Mouse (Mus musculus) stomach, embryonic 14.5 days (tissue): ENCODE measurements around the gene Mum1. TPM values are rescaled to one million over a fixed set of nuclear protein-coding genes. Genes with fewer than 3 reads are reported as not detected.

Source experiments
- ATAC-seq: fragments of 200-750 bp; cut with Nextera tagmentation; 2 replicates; pipeline ENCODE4 v1.8.0; 2017; ENCODE audit warnings: low read depth, moderate TSS enrichment; ENCODE audit not compliant: insufficient number of reproducible peaks, insufficient read depth, low FRiP score
- H3K27ac ChIP-seq: fragments of 300-500 bp; sonication (generic); 2 replicates; pipeline ENCODE4 v1.5.1; 2014; ENCODE audit warnings: mild to moderate bottlenecking, low read length, moderate library complexity, mixed read lengths
- H3K27me3 ChIP-seq: fragments of 300-500 bp; sonication (generic); 2 replicates; pipeline ENCODE4 v1.6.1; 2014; ENCODE audit warnings: low read length, control low read depth, mixed read lengths; ENCODE audit not compliant: control insufficient read depth, insufficient read depth
- H3K36me3 ChIP-seq: fragments of 300-500 bp; sonication (generic); 2 replicates; pipeline ENCODE4 v1.6.1; 2014; ENCODE audit warnings: mild to moderate bottlenecking, control low read depth, low read length, moderate library complexity, mixed read lengths; ENCODE audit not compliant: control insufficient read depth, insufficient read depth
- H3K4me1 ChIP-seq: fragments of 300-500 bp; sonication (generic); 2 replicates; pipeline ENCODE4 v1.6.1; 2014; ENCODE audit warnings: low read length, control low read depth, mixed read lengths; ENCODE audit not compliant: control insufficient read depth, insufficient read depth
- H3K4me2 ChIP-seq: fragments of 300-500 bp; sonication (generic); replicated peaks from 2 replicates; pipeline ENCODE4 v1.6.1; 2014; ENCODE audit warnings: low read depth, low read length, control low read depth
- H3K4me3 ChIP-seq: fragments of 300-500 bp; sonication (generic); 2 replicates; pipeline ENCODE4 v1.5.1; 2014; ENCODE audit warnings: low read depth, low read length, control low read depth
- H3K9ac ChIP-seq: fragments of 300-500 bp; sonication (generic); replicated peaks from 2 replicates; pipeline ENCODE4 v1.6.1; 2014; ENCODE audit warnings: low read depth, mild to moderate bottlenecking, control low read depth, low read length, moderate library complexity, mixed read lengths
- H3K9me3 ChIP-seq: fragments of 300-500 bp; sonication (generic); 2 replicates; pipeline ENCODE4 v1.6.1; 2016; ENCODE audit warnings: low read depth, low read length, control low read depth; ENCODE audit not compliant: control insufficient read depth
- WGBS: fragments of 180-500 bp; shearing (Covaris S2); extraction: QIAGEN DNeasy Blood & Tissue Kit; methylation state at CpG from one replicate; pipeline ENCODE4 v1.1.7; 2014; 5-methylcytosine and 5-hydroxymethylcytosine counted together
- polyA plus RNA-seq: library from polyadenylated mRNA; unstranded; fragments of >200 nt; fragmentation: Nextera tagmentation; extraction: Ambion mirVana; gene quantifications from 2 replicates; pipeline ENCODE4 v1.2.1, GENCODE M21; 2014

Mum1 gene
- polyA plus RNA-seq, 1 experiment from 2014 or later: 65.6 TPM

DNA sequence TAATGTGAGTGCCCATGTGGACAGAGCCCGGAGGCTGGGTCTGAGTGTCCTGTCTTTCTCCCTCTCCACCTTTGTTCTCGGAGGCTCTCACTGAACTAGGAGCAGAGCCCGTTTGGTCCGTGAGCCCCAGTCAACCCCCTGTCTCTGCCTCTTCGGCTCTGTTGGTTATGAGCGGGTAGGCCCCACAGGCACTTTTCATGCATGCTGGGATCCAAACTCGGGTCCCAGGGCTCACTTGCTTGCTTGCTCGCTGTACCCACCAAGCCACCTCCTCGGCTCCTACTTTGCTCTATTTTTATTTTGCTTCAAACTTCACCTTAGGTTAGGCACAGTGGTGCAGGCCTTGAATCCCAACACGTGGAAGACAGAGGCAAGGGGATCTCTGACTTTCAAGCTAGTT lies 38.5 kb upstream of the Mum1 start:
- Histone ChIP-seq H3K4me2 (no peak overlapping the region), H3K36me3 (peaks cover 17% of the 10 kb centered on the region; the same call in 1 of the 2 replicates), H3K4me1 (peaks cover 10% of the 10 kb centered on the region; the same call in 1 of the 2 replicates), H3K9me3 (no peaks in the 10 kb centered on the region), H3K27me3 (peaks cover 14% of the 10 kb centered on the region), H3K9ac (no peak overlapping the region), H3K4me3 (no peak overlapping the region), H3K27ac (no peak overlapping the region)
- no peak for ATAC-seq
- whole genome bisulfite sequencing: 92% methylated on average over 10 of the region's 10 CpGs

DNA sequence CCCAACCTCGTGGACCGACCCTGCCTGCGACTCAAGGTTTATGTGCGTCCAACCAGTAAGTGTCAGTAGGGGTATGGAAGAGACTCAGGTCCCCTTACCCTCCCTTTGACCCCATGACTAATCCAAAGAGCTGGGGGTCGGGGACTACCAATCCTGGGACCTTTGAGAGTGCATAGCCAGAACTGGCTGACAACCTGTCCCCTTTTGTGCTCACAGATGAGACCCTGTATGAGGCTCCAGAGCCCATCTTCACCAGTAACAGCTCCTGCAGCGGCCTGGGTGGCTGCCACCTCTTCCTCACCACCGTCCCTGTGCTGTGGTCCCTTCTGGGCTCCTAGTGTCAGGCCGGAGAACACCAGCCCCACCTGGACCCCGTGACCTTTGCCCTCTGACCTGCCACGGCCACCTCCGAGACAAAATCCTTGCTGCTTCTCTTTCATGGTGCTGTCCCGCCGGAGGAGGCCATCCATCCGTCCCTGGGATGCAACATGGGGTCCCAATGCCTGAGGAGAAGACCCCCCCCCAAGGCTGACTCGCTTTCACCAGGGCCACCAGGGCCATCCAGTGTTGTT lies 37.7 kb upstream of the Mum1 start:
- Histone ChIP-seq H3K9me3 (no peaks in the 10 kb centered on the region), H3K4me3 (no peak overlapping the region), H3K36me3 (peaks cover 17% of the 10 kb centered on the region; the same call in 1 of the 2 replicates), H3K4me2 (no peak overlapping the region), H3K9ac (no peak overlapping the region), H3K27me3 (peaks cover 14% of the 10 kb centered on the region), H3K4me1 (peaks cover 10% of the 10 kb centered on the region; the same call in 1 of the 2 replicates), H3K27ac (no peak overlapping the region)
- ATAC-seq: no peak
- WGBS: 78% methylated on average over 15 of the region's 15 CpGs

DNA sequence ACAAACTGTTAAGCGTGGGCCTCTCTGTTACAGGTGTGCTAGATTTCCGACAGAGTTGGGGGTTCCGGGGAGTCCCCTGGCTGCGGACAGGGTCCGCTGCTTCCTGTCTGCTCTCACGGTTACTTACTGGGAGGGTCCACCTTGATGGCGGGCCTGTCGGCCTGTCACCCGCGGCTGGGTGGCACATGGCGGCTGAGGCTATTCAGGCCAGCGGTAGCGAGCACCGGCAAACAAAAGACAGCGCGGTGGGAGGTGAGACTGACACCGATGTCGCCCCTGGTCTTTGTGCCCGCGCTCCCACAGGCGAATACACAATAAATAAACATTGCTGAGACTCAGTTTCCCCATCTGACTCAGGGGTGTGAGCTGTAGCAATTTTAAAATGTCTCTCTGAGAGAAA lies 36.2 kb upstream of the Mum1 start:
- ATAC-seq: no peak
- peak overlapping the region; percentile 37 for H3K4me3 ChIP-seq
- H3K27ac ChIP-seq: no peak overlapping the region
- peaks cover 14% of the 10 kb centered on the region for H3K27me3 ChIP-seq
- H3K4me2 ChIP-seq: peak overlapping the region; percentile 61
- peaks cover 10% of the 10 kb centered on the region; the same call in 1 of the 2 replicates for H3K4me1 ChIP-seq
- no peaks in the 10 kb centered on the region for H3K9me3 ChIP-seq
- peaks cover 17% of the 10 kb centered on the region; the same call in 1 of the 2 replicates for H3K36me3 ChIP-seq
- H3K9ac ChIP-seq: peak overlapping the region; percentile 30; the same call in 1 of the 2 replicates
- 14% methylated on average over 21 of the region's 21 CpGs for WGBS

DNA sequence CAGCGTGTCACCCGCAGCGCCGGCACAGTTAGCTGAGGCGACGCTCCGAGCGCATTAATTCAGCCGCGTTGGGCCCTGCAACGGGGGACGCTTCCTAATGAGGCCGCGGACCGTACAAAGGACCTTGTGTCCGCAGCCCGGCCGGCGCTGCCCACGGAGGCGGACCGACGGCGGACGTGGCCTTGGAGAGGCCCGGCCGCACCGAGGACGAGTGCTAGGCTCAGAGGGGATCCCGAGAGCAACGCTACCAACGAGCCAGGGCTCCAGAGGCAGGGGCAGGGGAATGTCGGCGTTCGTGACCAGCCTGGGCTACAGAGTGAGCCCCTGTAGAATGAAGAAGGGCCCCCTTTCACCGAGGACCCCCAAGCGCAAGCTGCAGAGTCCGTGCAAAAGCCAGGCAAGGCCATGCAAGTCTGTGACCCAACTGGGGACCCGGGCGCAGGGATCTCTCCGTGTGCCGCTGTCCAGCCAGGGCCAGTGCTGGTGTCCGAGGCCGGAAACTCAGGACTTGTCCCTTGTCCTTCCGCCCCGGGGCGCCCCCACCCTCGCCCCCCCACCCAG lies 35.7 kb upstream of the Mum1 start:
- peaks cover 14% of the 10 kb centered on the region for H3K27me3 ChIP-seq

DNA sequence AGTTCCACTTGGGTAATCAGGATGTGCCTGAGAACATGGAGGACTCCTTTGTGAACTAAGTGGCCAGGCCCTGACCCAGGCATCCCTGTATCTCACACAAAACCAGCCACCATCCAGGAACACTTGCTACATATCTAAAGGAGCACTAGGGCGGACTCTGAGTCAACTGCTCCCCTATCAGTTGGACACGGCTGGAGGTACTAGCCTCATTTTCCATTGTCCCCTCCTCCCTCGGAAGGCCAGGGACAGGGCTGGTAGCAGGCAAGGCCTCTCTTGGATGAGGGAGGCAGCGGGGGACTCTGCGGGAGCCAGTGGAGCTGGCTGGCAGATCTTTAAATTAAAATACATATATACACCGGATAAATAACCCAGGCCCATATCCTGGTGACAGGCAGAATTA lies 32.3 kb upstream of the Mum1 start:
- no peak for ATAC-seq
- no peaks in the 10 kb centered on the region for H3K9me3 ChIP-seq
- 74% methylated on average over 6 of the region's 6 CpGs for WGBS
- no peak overlapping the region for H3K9ac ChIP-seq
- H3K4me1 ChIP-seq: peaks cover 10% of the 10 kb centered on the region; the same call in 1 of the 2 replicates
- H3K27ac ChIP-seq: no peak overlapping the region
- H3K36me3 ChIP-seq: no peaks in the 10 kb centered on the region
- peaks cover 14% of the 10 kb centered on the region for H3K27me3 ChIP-seq
- H3K4me2 ChIP-seq: no peak overlapping the region
- no peak overlapping the region for H3K4me3 ChIP-seq

More for the DNA sequence above, 35.7 kb upstream of the Mum1 start:
- no peaks in the 10 kb centered on the region for H3K9me3 ChIP-seq
- WGBS: under 1% methylated on average over 46 of the region's 48 CpGs
- H3K4me1 ChIP-seq: peaks cover 10% of the 10 kb centered on the region; the same call in 1 of the 2 replicates
- peak overlapping the region; percentile 61 for H3K4me2 ChIP-seq
- H3K9ac ChIP-seq: peak overlapping the region; percentile 30; the same call in 1 of the 2 replicates
- H3K4me3 ChIP-seq: peak overlapping the region; percentile 37
- peak; percentile 20; the same call in 1 of the 2 replicates for ATAC-seq
- no peak overlapping the region for H3K27ac ChIP-seq
- H3K36me3 ChIP-seq: peaks cover 17% of the 10 kb centered on the region; the same call in 1 of the 2 replicates

DNA sequence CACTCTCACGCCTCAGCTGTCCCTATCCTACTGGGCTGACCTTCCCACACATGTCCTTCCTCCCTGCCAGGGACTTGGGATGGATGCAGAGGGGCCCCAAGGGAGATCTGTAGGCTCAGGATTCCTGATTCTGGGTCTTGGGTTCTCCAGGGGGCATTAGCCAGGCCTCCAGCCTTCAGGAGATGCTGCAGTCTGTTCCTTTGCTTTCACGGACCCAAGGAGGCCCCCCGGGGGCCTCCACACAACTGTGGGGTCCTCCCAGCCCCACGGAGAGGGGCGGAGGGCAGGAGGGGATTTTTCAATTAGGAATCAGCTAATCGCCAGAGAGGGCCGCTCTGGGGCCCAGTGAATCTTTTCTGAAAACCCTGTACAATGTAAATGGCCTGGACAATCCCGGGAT lies 31.8 kb upstream of the Mum1 start:
- Histone ChIP-seq H3K36me3 (no peaks in the 10 kb centered on the region), H3K27me3 (peaks cover 14% of the 10 kb centered on the region), H3K4me2 (no peak overlapping the region), H3K4me3 (no peak overlapping the region), H3K9me3 (no peaks in the 10 kb centered on the region), H3K9ac (no peak overlapping the region), H3K4me1 (peaks cover 10% of the 10 kb centered on the region; the same call in 1 of the 2 replicates), H3K27ac (no peak overlapping the region)
- WGBS: 65% methylated on average over 8 of the region's 8 CpGs
- no peak for ATAC-seq

DNA sequence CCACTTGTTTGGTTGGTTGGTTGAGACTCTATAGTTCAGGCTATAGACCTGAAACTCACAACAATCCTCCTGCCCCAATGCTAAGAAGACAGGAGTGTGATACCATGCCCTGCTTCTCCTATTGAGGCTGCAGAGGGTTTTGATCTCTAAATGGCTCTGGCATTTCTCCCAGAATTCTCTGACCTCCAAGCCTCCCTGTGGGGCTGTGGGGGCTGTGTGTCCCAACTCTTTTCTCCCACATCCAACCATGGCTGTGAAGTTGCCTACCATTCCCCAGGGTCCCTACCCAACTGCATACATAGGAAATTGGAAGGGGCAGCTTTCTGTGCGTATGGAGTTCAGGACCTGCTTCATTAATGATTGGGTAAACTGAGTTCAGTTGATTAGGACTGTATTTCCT lies 30.1 kb upstream of the Mum1 start:
- 0 out of 2 replicates have a peak, but pooled peaks cover 3% of the 10 kb centered on the region for H3K27me3 ChIP-seq
- 100% methylated on average over 1 of the region's 1 CpGs for whole genome bisulfite sequencing
- H3K4me1 ChIP-seq: no peaks in the 10 kb centered on the region
- no peaks in the 10 kb centered on the region for H3K9me3 ChIP-seq
- no peaks in the 10 kb centered on the region for H3K36me3 ChIP-seq
- H3K27ac ChIP-seq: no peak overlapping the region
- no peak overlapping the region for H3K9ac ChIP-seq
- H3K4me2 ChIP-seq: no peak overlapping the region
- no peak overlapping the region for H3K4me3 ChIP-seq
- no peak for ATAC-seq

DNA sequence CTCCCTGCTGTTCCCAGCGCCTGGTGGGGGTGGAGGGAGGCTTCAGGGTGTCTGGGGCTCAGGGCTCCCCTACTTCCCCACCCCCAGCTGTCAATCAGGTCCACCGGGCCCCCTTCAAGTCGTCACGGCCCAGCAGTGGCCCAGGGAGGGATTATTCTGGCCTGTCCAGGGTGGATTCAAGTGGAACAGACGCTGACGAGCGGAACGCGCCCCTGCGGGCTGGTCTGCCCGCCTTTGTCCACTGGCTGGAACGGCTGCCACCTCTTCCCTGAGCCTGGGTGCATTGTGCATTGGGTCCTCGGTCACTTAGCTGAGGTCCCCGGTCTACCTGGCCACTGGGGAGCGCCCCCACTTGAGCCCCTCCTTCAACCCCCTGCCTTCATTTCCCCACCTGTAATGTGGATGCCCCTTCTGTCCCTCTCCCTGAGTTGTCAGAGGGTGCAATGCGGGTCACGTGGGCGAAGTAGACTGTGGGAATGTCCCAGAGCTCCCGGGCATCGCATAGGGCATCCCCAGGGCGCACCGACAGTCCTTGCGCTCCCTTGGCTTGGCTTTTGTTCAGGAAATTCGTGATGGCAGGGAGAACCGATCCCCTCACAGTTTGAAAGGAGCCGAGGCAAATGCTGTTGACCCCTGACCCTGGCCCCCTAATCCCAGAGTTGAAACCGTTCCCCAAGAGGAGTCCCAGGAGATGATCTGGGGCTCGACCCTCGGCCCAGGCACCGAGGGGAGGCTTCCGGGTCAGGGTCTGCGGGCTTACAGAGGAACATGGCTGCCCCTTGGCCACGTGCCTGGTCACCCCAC lies 29.3 kb upstream of the Mum1 start:
- no peak overlapping the region for H3K9ac ChIP-seq
- WGBS: 75% methylated on average over 33 of the region's 33 CpGs
- ATAC-seq: no peak

More for the DNA sequence above, 29.3 kb upstream of the Mum1 start:
- H3K4me2 ChIP-seq: no peak overlapping the region
- 0 out of 2 replicates have a peak, but pooled peaks cover 3% of the 10 kb centered on the region for H3K27me3 ChIP-seq
- H3K9me3 ChIP-seq: no peaks in the 10 kb centered on the region
- no peak overlapping the region for H3K4me3 ChIP-seq
- H3K4me1 ChIP-seq: no peaks in the 10 kb centered on the region
- no peaks in the 10 kb centered on the region for H3K36me3 ChIP-seq
- no peak overlapping the region for H3K27ac ChIP-seq
